Mouse (Mus musculus) C3H10T1/2 (cell line): ENCODE measurements around the gene Pou6f1. TPM values are rescaled to one million over a fixed set of nuclear protein-coding genes. Genes with fewer than 3 reads are reported as not detected.

Experiments used
- polyA plus RNA-seq, 2 experiments: library from polyadenylated mRNA; unstranded; fragments of >200 nt; fragmentation: generic; extraction: Trizol; gene quantifications; one replicate each; pipeline ENCODE4 v1.2.1; 2012; ENCODE audit warnings: missing spikeins in 2 of 2

The Pou6f1 gene
- polyA plus RNA-seq, result 10 to 100 TPM in 1 of 2 experiments, 1 to 10 TPM in 1; 3.1 to 27.1 TPM

DNA sequence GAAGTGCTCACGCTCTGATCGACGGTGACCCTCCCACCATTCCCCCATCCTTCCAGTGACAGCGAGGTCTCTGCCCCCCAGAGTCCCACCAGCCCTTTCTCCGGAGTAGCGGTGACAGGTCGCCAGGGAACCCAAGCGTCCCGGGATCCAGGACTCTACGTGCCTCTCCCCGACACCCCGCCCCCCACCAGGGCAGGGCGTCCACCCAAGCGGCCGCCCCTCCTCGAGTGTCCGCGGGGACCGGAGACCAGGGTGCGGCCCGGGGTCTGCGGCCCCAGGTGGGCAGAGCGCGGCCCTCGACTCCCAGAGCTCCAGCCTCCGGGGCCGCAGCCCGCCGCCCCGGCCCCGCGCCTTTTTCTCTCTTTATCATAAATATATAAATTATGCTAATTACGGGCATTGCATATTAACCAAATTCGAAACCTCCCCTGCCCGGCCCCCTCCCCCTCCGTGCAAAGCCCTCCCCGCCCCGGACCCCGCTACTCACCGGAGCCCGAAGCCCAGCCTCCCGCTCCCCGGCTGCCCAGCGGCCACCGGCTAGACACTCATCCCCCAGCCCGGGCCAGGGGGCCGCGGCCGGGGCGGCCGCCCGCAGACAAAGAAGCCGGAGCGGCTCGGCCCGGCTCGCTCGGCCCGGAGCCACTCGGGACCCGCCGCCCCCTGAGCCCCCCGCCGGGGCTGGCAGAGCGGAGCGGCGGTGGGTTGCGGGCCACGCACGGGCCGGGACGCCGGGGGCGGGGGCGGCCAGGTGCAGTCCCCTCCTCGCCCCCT, at the start of gene Pou6f1:
Gene Pou6f1, minus strand, starts transcription at position 709 of the 771 bp plus-strand sequence.

GRCm38 (mm10) chr15:100636700-100637501, 37.1 kb upstream of the Pou6f1 start, which contains the start of gene Smagp:
Gene Smagp (minus strand): TSS chr15:100636940.

DNA sequence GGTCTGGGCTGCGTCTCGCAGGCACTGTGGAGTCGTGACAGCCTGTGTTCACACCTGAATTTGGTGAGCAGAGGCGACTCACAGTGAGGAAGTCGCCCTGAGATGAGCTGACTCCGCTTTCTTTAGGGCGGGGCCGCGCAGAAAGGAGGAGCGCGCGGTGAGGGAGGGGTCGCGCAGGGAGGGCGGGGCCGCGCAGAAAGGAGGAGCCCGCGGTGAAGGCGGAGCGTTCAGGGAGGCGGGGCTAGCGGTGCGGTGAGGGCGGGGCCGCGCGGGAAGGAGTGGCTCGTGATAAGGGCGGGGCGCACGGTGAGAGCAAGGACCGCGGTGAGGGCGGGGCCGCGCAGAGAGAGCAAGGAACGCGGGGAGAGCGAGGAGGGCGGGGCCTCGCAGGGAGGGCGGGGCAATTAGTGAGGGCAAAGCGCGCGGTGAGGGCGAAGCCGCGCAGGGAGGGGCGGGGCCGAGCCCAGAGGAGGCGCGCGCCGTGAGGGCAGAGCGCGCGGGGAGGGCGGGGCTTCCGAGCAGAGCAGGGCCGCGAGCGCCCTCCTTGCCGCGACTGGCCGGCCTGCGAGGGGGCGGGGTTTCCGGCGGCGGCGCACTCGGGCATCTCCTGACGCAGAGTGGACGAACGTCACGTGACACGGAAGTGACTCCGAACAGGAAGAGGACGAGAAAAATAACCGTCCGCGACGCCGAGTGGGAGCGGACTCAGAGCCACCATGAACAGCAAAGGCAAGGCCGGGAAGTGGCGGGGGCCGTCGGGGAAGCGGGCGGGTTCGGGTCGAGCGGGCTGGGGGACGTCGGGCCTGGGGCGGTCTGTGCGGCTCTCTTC, 15.4 kb upstream of the Pou6f1 start, which contains the start of gene Dazap2:
Gene Dazap2, plus strand, starts transcription at position 354 of the 829 bp plus-strand sequence.

DNA sequence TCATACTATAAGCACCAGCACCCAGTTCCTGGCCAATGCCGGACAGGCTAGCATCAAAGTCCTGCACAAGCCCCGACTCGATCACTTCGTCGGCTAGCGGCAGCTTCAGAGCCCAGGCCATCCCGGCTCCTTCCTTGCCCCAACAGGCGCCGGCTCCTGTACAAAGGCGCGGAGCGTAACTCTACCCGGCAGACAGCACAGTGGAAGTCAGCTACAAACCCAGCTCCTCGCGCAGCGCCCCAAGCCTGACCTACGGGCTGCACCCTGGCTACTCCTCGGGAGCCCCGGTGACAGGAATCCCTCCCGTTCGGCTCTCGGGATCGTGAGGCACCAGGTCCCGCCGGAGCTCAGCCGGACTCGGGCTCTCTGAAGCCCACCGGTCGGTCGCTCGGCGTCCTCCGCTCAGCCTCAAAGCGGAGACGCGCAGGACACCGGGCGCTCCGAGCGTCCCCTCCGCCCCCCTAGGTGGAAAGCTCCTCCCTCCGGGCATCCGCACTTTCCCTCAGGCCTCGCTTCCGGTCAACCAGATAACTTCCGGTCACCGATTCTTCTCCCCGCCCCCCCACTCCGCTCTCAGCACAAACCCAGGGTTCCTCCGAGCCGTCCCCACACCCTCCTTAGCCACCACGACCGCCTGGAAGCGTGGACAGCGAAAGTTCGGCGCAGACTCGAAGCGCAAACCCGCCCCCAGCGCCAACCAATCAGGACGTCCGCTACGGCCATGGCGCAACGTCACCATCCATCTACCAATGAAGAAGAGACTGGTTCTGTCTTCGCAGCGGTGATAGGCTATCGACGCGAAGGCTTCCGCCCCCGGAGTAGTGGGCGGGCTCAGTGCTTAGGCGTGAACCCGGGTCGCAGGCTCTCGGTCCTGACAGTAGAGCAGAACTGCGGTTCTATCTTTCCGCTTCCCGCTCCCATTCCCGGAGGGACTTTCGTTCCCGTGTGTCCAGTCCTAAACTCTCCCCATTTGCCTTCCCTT, 48.2 kb downstream of the Pou6f1 start, which contains the start of gene Tfcp2:
Gene Tfcp2, minus strand, starts transcription at position 683 of the 982 bp plus-strand sequence.

Other genes starting within 250 kb of the Pou6f1 start
- gene Methig1, start 246.8 kb downstream of the Pou6f1 start, polyA plus RNA-seq, result under 1 TPM in 1 of 2 experiments, not detected in 1; 0.07 TPM
- gene Mettl7a2, start 246.8 kb downstream of the Pou6f1 start, polyA plus RNA-seq, result under 1 TPM in 1 of 2 experiments, not detected in 1; 0.27 TPM
- gene Higd1c, start 235.4 kb downstream of the Pou6f1 start, polyA plus RNA-seq, result not detected
- gene Gm5475, start 177.8 kb downstream of the Pou6f1 start, polyA plus RNA-seq, result under 1 TPM; 0.02 to 0.08 TPM
- 10 to 100 TPM; 13.3 to 21.8 TPM for gene Slc11a2, start 174.9 kb downstream of the Pou6f1 start, polyA plus RNA-seq
- 10 to 100 TPM; 12.0 to 25.4 TPM for gene Letmd1, start 131.0 kb downstream of the Pou6f1 start, polyA plus RNA-seq
- 1 to 10 TPM; 1.1 to 6.7 TPM for gene Csrnp2, start 104.5 kb downstream of the Pou6f1 start, polyA plus RNA-seq
- 10 to 100 TPM in 1 of 2 experiments, 1 to 10 TPM in 1; 1.8 to 17.6 TPM for gene Tfcp2, start 48.0 kb downstream of the Pou6f1 start, polyA plus RNA-seq
- gene Dazap2, start 15.4 kb upstream of the Pou6f1 start, polyA plus RNA-seq, result 100 to 1,000 TPM in 1 of 2 experiments, 10 to 100 TPM in 1; 73.0 to 149 TPM
- under 1 TPM in 1 of 2 experiments, not detected in 1; 0.07 TPM for gene Smagp, start 37.0 kb upstream of the Pou6f1 start, polyA plus RNA-seq
- not detected for gene Bin2, start 69.6 kb upstream of the Pou6f1 start, polyA plus RNA-seq
- 10 to 100 TPM; 11.1 to 29.0 TPM for gene Cela1, start 87.9 kb upstream of the Pou6f1 start, polyA plus RNA-seq
- gene Galnt6, start 129.4 kb upstream of the Pou6f1 start, polyA plus RNA-seq, result under 1 TPM; 0.02 to 0.09 TPM
- 10 to 100 TPM; 10.3 to 24.2 TPM for gene Slc4a8, start 161.8 kb upstream of the Pou6f1 start, polyA plus RNA-seq